Mouse (Mus musculus) cerebellum, adult 9-10 months (tissue): ENCODE measurements at regions not wholly inside any gene's neighbourhood (a gene's known extent, or its start where the extent isn't known, plus 50 kb on each side); places are given as distances from the start of the nearest gene placed in this dataset.

Experiments
- DNase-seq: peaks from one replicate; pipeline ENCODE4 v3.0.0; 2022

DNA sequence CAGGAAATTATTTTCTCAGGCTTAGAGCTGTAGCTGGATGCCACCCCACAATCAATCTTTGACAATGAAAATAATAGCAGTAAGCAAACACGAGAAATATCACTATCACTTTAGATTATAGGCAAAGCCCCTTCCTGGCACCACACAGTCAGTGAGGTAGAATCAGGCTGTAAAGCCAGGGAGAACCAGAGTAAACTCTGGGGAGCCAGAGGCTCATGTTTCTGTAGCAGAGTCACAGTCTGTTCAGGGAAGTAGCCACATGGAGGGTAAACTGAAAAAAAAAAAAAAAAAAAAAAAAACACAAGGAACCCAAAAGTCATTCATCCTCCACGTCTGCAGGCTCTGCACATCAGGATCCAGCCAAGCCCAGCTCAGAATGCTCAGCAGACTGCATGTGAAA lies 73.6 kb upstream of the Kctd3 start:
- DNase-seq = no peak

DNA sequence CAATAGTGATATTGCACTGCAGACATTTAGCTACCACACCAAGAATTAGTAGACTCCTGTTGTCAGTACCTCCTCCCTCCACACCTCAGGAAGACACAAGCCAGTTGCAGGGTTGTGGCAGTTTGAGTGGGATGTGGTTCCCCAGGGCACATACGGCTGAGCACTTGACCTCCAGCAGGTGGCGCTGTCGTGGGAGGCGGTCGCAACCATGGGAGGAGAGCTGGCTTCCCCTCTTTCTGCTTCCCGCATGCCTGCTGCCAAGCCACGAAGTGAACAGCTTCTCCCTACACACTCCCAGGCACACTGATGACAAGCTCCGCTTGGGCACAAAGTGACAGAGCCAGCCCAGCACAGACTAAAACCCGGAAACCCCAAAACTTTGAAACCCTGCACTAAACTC lies 73.2 kb upstream of the Kctd3 start:
- no peak for DNase-seq

DNA sequence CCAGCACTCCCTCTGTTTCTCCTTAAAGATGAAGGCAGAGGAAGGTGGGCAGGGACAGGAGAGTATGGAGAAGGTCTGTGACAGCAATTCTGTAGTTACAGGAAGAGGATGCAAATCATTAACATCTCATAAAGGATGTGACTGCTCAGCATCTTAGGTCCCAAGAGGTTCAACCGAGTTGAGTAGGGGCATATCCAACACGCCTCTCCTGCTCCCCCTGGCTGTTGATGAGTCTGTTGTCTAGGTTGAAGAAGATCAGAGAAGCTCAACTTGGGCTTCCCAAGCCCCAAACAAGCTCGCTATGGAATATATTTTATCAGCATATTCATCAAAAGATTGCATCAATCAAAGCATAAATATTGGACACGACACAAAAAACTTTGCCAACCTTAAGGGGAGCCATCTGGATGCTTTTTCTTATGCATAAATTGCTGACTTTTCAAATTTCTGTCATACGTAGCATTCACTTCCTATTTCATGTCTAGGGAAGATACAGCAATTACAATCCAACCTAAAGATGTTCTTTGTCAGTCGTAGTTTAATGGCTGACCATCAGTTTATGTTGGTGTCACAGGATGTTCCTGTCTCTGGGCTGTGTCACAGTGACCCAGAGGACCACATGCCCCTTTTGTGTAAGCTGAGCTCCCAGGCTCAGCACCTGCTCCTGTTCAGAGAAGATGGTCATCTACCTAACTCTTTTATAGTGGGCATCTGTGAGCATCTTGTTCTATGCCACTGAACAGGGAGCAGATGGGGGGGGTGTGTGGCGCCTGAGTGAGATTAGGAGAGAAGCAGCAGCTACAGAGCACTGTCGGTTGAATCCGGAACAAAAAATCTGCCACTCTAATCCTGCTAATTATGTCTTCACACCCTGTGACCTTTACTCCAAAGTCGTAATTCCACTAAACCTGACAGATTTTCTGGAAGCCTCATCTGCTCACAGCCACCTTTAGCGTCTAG lies 72.1 kb upstream of the Kctd3 start:
- DNase-seq = no peak

DNA sequence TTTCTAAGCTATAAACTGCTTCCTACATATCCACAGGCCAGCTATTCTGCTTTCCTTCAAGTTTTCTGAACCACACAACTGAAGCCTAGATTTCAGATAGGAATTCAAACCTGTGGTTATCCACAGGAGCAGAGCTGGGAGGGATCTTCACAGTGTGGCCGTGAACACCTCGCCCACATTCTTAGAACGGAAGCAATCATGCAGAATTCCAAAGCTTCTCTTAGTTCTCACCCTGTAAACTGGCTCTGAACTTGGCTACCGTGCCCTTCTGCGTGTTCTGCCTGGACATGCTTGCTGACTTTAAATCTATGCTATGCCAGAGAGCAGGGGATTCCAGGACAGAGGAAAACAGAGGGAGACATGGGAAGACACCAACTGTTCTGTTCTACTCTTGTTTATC lies 70.2 kb upstream of the Kctd3 start:
- DNase-seq = no peak

DNA sequence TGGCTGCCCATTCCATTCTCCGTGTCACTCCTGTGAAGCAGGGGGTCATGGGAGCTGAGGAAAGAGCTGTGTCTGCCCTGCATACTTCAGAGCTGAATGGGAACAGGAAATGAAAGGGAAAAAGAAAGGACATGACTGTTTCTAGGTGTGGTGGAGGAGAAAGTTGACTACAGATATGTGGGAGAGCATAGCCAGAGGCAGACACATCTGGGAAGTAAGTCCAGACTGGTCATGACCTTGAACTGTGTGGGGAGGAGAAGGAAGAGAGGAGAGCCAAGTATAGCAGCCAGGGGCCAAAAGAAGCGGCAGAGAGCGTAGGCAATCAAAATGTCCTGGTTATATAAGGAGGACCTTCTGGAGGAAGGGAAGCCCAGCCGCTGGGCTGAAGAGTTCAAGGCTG lies 68.6 kb upstream of the Kctd3 start:
- DNase-seq = no peak

DNA sequence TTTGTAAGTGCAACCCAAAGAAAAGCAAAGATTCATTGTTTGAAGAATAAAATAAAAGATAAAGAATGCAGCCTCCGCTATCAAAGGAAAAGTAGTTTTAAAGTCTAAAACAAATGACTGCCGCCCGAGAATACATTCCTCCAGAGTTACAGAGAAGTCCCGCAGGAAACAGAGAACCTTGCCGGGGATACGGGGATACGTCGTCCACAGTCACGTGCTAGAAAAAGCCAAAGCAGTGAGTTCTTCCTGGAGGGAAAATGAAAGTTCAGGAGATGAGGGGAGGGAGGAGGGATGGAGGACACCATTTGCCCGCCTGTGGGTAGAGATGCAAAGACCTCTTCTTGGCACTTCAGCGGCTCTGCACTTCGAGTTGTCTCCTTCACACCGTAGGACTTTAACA lies 68.0 kb upstream of the Kctd3 start:
- DNase-seq = no peak

DNA sequence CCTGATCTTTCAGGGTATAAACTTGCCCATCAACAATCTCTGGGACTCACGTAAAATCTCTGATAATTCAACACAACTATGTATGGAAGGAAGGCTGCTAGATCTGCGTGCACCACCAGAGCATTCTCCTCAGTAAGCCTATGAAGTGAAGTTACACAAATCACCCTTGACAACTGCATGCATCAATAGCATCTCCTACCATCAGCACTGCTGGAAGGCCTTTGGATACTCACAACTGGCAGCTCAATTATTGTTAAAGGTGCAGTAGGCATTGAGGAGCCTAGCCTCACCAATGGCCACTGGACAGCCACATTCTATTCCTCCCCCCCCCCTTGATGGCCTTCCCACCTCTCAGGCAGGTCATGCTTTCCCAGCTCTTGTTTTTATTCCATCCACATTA lies 64.9 kb upstream of the Kctd3 start:
- DNase-seq = no peak

DNA sequence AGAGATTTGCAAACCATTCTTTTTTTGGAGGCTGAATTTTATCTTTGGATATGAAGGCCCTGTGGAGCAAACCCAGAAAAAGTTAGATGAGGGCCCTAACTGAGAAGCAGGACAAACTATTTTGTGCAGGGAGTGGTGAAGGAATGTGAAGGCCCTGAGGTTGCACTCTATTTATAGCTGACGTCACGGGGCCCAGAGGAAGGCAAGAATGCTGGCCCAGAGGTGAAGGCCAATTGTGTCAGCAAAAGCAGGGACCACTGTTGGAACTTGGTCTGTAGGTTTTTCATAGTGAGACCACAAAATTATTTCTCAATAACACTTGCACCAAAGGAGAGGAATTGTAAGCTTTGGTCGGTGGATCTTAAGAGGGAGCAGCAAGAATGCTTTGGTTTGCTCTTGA lies 60.6 kb upstream of the Kctd3 start:
- no peak for DNase-seq

DNA sequence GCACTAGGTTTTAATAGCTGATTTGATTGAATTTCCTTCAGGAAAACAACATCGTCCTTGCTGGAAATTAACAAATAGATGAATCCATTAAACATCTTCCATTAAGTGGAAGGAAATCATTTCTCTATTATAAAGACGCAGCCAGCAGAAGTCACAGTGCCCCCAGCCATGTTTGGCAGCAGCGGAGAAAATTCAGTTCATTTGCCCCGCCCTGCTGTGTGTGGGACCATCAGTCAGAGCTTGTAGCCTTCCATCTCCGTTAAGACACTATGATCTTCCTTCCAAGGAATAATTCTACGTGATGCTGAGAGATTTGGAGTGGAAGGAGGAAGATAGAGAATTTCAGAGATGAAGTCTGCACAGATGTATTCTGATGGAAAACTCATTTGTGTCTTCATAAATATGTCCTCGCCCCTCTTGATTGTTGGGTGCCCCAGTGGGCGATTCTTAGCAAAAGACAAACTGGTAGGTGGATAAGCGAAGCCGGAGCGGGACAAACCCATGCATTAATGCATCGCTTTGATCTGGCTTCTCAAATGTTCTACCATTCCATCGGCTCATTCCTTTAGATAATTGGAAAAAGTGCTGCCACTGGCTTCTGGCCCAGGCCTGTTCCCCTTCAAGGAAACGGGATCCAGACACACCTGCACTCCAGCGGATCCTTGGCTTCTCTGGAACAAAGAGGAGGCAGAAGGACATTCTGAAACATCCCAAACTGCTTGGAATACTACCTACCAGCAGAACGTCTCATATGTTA lies 59.7 kb upstream of the Kctd3 start:
- DNase-seq = no peak

DNA sequence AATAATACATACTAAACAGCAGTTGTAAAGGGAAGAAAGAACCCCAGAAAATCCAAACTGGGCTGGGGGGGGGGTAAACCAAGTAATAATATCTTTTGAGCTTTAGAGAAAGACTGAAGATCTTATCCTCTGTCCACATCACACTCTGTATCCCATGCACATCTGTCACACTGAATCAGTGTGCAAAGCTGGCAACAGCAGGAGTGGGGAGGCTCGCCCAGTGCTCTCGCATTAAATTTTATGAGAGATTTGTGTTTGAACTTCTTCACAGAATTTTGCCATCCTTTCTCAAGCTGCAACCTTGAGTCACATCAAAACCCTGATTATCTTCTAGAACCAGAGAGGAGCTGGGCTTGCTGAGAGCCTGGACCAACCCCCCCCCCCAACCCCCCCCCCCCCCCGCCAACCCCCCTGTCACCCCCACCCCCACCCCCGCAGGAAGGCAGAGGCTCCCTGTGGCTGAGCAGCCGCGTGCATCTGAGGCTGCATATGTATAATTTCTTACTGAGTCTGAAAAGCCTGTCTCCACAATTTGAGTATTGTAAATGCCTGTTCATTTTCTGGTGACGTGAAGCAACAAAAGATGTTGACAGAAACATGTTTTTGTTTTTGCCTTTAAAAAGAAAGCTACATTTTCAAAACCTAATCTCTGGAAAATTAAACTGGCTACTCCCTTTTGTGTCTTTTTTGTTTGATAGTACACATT lies 59.0 kb upstream of the Kctd3 start:
- DNase-seq = no peak

DNA sequence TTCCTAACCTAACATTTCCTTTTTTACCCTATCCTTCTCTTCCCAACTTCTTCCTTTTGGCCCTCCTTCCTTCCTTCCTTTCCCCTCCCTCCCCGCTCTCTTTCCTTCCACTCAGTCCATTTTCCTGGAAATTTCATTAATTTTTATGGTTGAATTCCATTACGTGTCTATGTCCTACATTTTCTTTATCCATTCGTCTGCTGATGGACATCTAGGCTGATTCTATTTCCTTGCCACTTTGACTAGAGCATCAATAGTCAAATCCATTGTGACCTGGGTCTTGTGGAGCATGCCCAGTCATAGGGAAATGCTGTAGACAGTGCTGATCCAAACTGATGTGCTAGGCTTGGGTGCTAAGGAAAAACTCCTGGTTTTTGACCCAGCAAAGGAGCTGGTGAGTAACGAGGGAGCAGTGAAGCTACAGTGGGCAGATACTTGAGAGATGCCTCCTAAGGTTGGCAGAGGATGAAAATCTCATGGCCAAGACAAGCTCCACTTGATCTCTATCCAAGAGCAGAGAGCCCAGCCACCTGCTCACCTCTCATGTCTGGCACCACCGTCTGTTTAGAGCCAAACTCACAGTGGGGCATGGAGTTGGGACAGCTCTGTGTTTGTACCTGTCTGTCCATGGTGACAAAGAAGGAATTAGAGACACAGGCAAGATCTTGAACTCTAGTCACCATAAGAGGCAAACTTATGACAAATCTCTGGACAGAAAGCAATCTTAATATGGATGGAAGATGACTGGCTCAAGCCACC lies 57.7 kb upstream of the Kctd3 start:
- DNase-seq = peak; percentile 99

DNA sequence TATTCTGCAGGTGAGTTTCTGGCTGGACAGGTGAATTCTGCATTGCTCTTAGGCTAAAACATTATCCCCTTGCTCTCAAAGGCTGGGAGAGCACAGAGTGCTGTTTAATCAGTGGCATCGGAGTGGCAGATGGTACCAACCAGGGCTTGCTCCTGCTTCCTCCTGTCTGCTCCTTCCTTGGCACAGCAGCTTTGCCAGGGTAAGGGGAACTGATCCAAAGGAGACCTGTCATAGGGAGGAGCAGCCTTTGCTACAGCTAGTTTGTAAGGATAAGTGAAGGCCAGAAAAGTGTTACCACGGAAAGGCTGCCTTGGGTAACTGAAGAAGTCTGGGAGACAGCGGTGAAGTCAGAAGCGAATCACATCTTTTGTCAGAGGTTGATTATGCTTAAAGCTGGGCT lies 57.0 kb upstream of the Kctd3 start:
- peak; percentile 95 for DNase-seq

DNA sequence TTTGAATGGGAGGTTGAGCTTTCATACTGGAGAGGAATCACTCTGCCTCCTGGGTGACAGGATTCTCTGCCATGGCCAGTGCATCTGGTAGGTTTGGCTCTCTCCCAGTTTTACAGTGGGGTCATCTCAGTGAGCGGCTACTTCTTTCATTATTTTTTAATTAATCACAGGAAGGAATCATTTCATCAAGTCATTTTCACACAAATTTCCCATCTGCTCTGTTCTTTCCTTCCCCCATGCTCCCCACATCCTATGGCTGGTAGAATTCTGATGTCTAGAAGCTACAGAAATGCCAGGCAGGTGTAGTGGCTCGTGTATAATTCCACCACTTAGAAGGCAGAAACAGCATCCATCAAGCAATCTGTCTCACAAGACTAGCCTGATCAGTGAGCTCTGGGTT lies 56.1 kb upstream of the Kctd3 start:
- peak; percentile 84 for DNase-seq

DNA sequence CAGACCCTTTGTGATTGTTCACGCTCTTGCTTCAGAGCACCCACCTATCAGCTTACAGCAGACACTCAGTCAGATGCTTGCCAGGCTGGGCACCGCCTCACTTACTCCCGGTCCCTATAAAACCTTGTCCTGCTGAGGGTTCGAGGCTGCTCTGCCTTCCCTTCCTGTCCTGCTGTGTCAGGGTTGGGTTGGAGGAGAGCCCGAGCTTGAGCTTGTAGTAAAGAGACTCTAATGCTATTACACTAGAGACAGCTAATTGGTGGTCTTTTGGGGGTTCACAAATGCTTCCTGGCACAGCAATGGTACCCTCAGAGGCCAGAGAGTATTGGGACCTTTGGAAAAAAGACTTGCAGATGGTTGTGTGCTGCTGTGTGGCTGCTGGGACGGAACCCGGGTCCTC lies 55.6 kb upstream of the Kctd3 start:
- DNase-seq = no peak
